Mouse (Mus musculus) adrenal gland, adult 10 weeks (tissue): ENCODE measurements around the gene Pla2g3. TPM values are rescaled to one million over a fixed set of nuclear protein-coding genes. Genes with fewer than 3 reads are reported as not detected.

Source experiments
- polyA plus RNA-seq: library from polyadenylated mRNA; stranded (reverse); fragments of 350-450 nt; fragmentation: Illumina TruSeq; extraction: RNeasy Lipid Tissue Mini Kit (QIAGEN cat#74804); gene quantifications from one replicate; pipeline ENCODE4 v1.2.3, GENCODE M21; 2014; ENCODE audit warnings: low read depth, low replicate concordance

Pla2g3 gene
- polyA plus RNA-seq, result not detected

DNA sequence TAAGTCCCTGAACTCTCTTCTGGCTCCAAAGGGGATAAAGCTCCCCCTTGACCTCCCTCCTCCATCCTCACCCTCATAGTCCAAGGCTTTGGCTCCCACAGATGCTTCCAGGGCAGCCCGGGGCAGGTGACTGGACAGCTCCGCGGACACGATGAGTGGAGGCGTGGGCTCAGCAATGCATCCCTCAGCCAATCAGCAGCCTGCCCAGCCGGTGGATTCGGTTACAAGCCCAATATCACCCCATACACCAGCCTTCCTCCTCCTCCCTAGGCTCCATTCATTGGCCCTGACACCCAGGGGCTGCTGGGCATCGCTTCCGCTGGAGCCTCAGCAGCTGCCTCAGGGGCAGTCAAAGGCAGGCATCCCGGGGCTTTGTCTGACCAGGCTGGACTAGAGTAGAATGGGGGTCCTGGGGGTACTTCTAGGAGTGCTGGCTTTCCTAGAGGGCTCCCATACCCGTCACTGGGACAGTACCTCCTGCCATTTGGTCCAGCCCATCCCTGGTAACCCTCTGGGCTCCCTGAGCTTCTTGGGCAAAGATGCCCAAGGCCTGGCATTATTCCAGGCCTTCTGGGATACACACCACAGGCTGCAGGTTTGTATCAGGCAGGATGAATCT, at the start of gene Pla2g3:
Gene Pla2g3, plus strand, starts transcription at position 333 of the 619 bp plus-strand sequence.

DNA sequence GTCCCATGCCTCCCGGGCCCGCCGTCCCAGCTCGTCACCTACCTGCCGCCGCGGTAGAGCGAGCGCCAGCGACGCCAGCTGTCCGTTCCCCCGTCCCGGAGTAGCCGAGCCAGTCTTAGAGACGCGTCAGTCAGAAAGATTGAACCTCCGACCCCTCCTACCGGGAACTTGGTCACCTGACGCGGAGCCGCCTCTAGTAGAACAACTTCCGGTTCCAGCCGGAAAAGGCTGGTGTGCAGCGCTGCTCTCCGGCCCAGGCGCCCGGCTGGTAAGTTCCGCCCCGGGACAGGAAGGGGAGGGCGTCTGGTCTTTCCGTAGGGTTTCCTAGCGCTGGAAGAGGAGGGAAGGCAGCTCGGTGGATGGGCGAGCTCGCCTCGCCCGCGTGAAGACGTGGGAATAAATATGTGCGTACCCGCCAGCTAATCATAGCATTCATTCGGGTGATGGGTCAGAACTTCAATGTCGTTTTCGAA, 35.9 kb upstream of the Pla2g3 start, which contains the start of gene Rnf185:
Gene Rnf185, minus strand, starts transcription at position 197 of the 473 bp plus-strand sequence.

GRCm38 (mm10) chr11:3514529-3515054, 26.5 kb downstream of the Pla2g3 start, which contains the start of gene Selenom:
Selenom (plus strand) TSS chr11:3514684.

DNA sequence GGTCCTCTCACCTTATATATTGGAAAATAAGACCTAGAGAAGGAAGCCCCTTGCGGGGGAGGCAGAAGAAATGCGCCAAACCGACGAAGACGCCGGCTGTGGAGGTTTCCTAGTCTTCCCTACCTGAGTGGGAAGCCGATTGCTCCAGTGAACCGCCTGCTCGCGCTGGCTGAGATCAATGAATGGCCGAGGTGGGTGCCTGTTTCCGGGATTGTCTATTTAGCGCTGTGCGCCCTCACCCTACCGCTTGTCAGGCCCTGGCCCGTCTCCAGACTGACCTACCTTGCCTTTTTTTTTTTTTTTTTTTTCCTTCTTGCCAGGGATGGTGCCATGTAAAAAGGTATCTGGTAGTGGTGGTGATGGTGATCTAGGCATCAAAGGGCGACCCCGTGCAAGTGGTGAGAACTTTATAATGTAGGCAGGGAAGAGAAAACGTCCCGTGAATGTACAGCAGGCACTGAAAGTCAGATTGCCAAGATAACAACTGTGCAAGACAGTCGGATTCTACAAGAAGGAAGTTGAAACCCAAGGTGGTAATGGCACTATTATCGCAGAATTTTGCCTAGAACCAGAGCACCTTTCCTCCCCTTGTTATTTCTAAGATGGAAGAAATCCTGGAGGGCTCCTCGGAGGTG, 52.5 kb downstream of the Pla2g3 start, which contains the start of gene Smtn:
Gene Smtn, minus strand, starts transcription at position 162 of the 635 bp plus-strand sequence.

Other genes starting within 250 kb of the Pla2g3 start
- 273 TPM for gene Drg1, start 221.9 kb upstream of the Pla2g3 start, polyA plus RNA-seq
- 15.3 TPM for gene Patz1, start 199.4 kb upstream of the Pla2g3 start, polyA plus RNA-seq
- 3.4 TPM for gene Pik3ip1, start 157.9 kb upstream of the Pla2g3 start, polyA plus RNA-seq
- gene Limk2, start 79.1 kb upstream of the Pla2g3 start, polyA plus RNA-seq, result 6.8 TPM
- gene Rnf185, start 35.9 kb upstream of the Pla2g3 start, polyA plus RNA-seq, result 38.4 TPM
- gene Inpp5j, start 16.5 kb downstream of the Pla2g3 start, polyA plus RNA-seq, result not detected
- 2.0 TPM for gene Selenom, start 26.4 kb downstream of the Pla2g3 start, polyA plus RNA-seq
- gene Smtn, start 52.3 kb downstream of the Pla2g3 start, polyA plus RNA-seq, result 0.87 TPM
- gene Morc2a, start 160.9 kb downstream of the Pla2g3 start, polyA plus RNA-seq, result 36.0 TPM